Mouse (Mus musculus) heart, postnatal 0 days (tissue): ENCODE results near the gene Ppp5c. TPM values are rescaled to one million over a fixed set of nuclear protein-coding genes. Genes with fewer than 3 reads are reported as not detected.

ENCODE experiments used
- ATAC-seq: fragments of 200-750 bp; cut with Nextera tagmentation; 2 replicates; pipeline ENCODE4 v1.8.0; 2017; ENCODE audit warnings: low read depth, moderate number of reproducible peaks, moderate library complexity; ENCODE audit not compliant: insufficient read depth
- DNase-seq: peaks from one replicate; pipeline ENCODE4 v3.0.0-alpha.2; 2016; ENCODE audit warnings: low spot score
- H3K27ac ChIP-seq: fragments of 300-500 bp; sonication (generic); 2 replicates; pipeline ENCODE4 v1.5.1; 2014; ENCODE audit warnings: low read depth, mild to moderate bottlenecking
- H3K27me3 ChIP-seq: fragments of 300-500 bp; sonication (generic); 2 replicates; pipeline ENCODE4 v1.6.1; 2014; ENCODE audit warnings: low read length, mixed read lengths; ENCODE audit not compliant: control insufficient read depth, insufficient read depth
- H3K36me3 ChIP-seq: fragments of 300-500 bp; sonication (generic); replicated peaks from 2 replicates; pipeline ENCODE4 v1.6.1; 2014; ENCODE audit warnings: low read length, mixed read lengths; ENCODE audit not compliant: control insufficient read depth, insufficient read depth
- H3K4me1 ChIP-seq: fragments of 300-500 bp; sonication (generic); 2 replicates; pipeline ENCODE4 v1.6.1; 2014; ENCODE audit warnings: antibody characterized with exemption; ENCODE audit not compliant: control insufficient read depth, insufficient read depth
- H3K4me2 ChIP-seq: fragments of 300-500 bp; sonication (generic); 2 replicates; pipeline ENCODE4 v1.6.1; 2014; ENCODE audit warnings: low read depth, mild to moderate bottlenecking, low read length, moderate library complexity
- H3K4me3 ChIP-seq: fragments of 300-500 bp; sonication (generic); 2 replicates; pipeline ENCODE4 v1.5.1; 2014; ENCODE audit warnings: low read depth, low read length
- H3K9ac ChIP-seq: fragments of 300-500 bp; sonication (generic); replicated peaks from 2 replicates; pipeline ENCODE4 v1.6.1; 2014; ENCODE audit warnings: low read depth, low read length, mixed read lengths
- H3K9me3 ChIP-seq: fragments of 300-500 bp; sonication (generic); replicated peaks from 2 replicates; pipeline ENCODE4 v1.6.1; 2016; ENCODE audit warnings: low read length; ENCODE audit not compliant: control insufficient read depth
- CTCF ChIP-seq: IDR thresholded peaks from 2 replicates; pipeline ENCODE4 v1.5.1; 2016; ENCODE audit warnings: antibody characterized with exemption, control low read depth, low read depth
- EP300 ChIP-seq: IDR thresholded peaks from 2 replicates; pipeline ENCODE4 v1.6.1; 2016; ENCODE audit warnings: antibody characterized with exemption, low read depth
- WGBS: fragments of 180-500 bp; shearing (Covaris S2); extraction: QIAGEN DNeasy Blood & Tissue Kit; methylation state at CpG from one replicate; pipeline ENCODE4 v1.1.7; 2014; 5-methylcytosine and 5-hydroxymethylcytosine counted together
- polyA plus RNA-seq: library from polyadenylated mRNA; unstranded; fragments of >200 nt; fragmentation: Nextera tagmentation; extraction: Ambion mirVana; gene quantifications from 2 replicates; pipeline ENCODE4 v1.2.1, GENCODE M21; 2015
- total RNA-seq: library from RNA; depleted of rRNA; stranded (reverse); fragments of >200 nt; gene quantifications from 2 replicates; pipeline ENCODE4 v1.2.3, GENCODE M21; 2014; ENCODE audit warnings: low replicate concordance

Gene Ppp5c
- total and polyA plus RNA-seq, 2 experiments from 2014 or later, result 55.0 to 88.5 TPM

DNA sequence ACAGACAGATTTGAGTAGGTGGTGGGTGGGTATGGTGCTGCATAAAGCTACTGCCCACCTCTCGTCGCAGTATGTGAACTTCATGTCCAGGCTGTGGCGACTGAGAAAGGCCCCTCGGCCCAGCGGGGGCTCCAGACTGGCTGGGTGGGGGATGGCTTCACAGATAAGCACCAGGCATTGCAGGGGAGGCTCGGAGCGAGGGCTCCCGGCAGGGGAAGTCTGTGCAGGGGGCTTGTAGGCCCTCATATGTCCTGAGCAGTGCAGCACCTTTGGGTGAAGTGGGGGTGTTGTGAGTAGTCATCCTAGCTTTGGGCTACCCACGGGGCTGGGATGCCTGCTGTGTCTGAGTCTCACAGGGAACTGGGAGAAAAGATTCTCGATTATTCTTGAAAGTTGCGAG is 22.8 kb upstream of the Ppp5c start:
- ATAC-seq, result no peak
- no peak for TF ChIP-seq EP300

DNA sequence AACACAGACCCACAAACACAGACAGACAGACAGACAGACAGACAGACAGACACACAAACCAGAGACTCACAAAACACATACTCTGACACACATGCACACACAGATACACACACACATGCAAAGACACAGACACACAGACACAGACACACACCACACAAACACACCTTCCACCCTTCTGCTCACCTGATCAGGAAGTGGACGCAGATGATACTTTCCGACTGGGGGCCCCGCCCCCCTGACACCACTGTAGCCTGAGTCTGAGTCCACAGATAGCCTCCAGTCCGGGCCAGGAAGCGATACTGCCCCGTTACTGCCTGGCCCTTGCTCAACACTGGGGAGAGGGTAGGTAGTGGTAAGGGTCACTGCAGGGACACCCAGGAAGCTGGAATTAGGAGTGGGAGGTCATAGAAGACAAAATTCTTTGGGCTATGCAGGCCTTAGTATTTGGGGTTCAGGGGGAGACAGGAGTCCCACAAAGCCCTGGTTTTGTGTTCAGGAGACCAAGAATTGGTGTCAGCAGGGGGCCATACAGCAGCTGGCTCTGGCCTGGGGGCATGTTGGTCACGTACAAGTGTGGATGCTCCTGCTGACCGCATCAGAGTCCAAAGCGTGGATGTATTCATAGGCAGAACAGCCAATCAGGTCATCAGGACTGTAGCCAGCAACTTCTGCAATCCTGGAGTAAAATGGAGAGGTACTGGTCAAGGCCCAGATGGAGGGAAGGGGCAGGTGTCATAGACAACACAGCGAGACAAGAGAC is 20.9 kb upstream of the Ppp5c start:
- ATAC-seq (no peak), DNase-seq (no peak)
- H3K4me2 ChIP-seq, result no peak overlapping the region
- 87% methylated on average over 10 of the region's 10 CpGs for whole genome bisulfite sequencing
- no peak overlapping the region for H3K4me3 ChIP-seq
- peaks cover 81% of the 10 kb centered on the region for H3K36me3 ChIP-seq
- H3K9me3 ChIP-seq, result no peaks in the 10 kb centered on the region
- no peaks in the 10 kb centered on the region for H3K27me3 ChIP-seq
- H3K27ac ChIP-seq, result no peak overlapping the region
- no peak for TF ChIP-seq EP300
- TF ChIP-seq CTCF, result no peak
- peaks cover 3% of the 10 kb centered on the region; the same call in 1 of the 2 replicates for H3K4me1 ChIP-seq
- no peak overlapping the region for H3K9ac ChIP-seq

More for the DNA sequence above, 22.8 kb upstream of the Ppp5c start:
- WGBS, result 48% methylated on average over 11 of the region's 11 CpGs
- no peak overlapping the region for H3K9ac ChIP-seq
- H3K4me1 ChIP-seq, result peaks cover 3% of the 10 kb centered on the region
- no peak overlapping the region for H3K27ac ChIP-seq
- no peak overlapping the region for H3K4me3 ChIP-seq
- peaks cover 78% of the 10 kb centered on the region for H3K36me3 ChIP-seq
- no peak overlapping the region for H3K4me2 ChIP-seq
- no peaks in the 10 kb centered on the region for H3K9me3 ChIP-seq
- no peaks in the 10 kb centered on the region for H3K27me3 ChIP-seq
- DNase-seq, result no peak

DNA sequence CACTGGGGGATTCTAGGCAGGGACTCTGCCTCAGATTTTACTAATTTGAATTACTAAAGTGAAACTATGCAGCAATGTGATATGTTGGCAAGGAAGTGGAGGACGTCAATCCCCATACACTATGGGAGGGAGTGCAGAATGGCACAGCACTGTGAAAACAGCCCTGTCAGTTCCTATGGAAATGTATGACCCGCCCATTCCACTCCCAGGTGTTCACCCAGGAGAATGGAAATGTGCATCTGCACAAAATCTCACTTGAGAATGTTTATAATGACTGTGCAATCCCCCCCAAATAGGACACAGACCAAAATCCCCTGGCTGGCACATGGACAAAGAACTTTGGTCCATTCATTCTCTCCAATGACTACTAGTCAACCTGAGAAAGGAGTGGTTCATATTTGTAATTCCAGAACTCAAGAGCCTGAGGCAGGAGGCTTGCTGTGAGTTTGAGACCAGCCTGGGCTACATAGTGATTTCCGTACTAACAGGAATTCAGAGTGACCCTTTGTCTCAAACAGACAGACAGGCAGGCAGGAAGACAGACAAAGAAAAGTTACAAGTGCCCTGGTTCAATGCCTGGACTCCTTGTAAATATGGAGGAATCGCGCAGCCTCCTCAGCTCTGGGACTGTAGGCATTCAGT is 19.4 kb upstream of the Ppp5c start:
- Histone ChIP-seq H3K4me1 (peaks cover 3% of the 10 kb centered on the region; the same call in 1 of the 2 replicates), H3K27me3 (no peaks in the 10 kb centered on the region), H3K4me2 (no peak overlapping the region), H3K27ac (no peak overlapping the region), H3K4me3 (no peak overlapping the region), H3K9ac (no peak overlapping the region), H3K36me3 (peaks cover 83% of the 10 kb centered on the region), H3K9me3 (no peaks in the 10 kb centered on the region)
- DNase-seq (no peak), ATAC-seq (no peak)
- 84% methylated on average over 5 of the region's 5 CpGs for WGBS
- TF ChIP-seq CTCF (no peak), EP300 (no peak)

DNA sequence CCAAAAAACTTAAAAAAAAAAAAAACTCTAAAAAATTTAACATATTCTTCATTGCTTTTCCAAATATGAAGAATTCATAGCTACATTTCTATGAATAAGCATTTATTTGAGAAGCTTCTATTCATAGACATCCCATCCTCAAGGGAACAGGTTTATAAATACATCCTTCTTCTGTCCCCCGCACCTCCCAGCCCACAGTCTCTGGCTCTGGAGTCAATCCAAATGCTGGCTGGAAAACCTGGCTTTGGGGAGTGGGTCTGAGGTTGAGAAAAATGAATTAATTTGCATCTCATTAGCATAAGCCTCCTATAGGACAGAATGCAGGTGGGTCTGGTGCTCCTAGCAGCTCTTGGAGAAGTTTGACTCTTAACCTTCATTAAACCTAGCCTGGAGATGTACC is 18.0 kb upstream of the Ppp5c start:
- ATAC-seq (no peak), DNase-seq (no peak)
- 16% methylated on average over 1 of the region's 1 CpGs for WGBS
- Histone ChIP-seq H3K9me3 (no peaks in the 10 kb centered on the region), H3K27me3 (no peaks in the 10 kb centered on the region), H3K9ac (no peak overlapping the region), H3K4me3 (no peak overlapping the region), H3K36me3 (peaks cover 82% of the 10 kb centered on the region), H3K4me1 (peaks cover 3% of the 10 kb centered on the region; the same call in 1 of the 2 replicates), H3K4me2 (no peak overlapping the region), H3K27ac (no peak overlapping the region)
- TF ChIP-seq CTCF (no peak), EP300 (no peak)

DNA sequence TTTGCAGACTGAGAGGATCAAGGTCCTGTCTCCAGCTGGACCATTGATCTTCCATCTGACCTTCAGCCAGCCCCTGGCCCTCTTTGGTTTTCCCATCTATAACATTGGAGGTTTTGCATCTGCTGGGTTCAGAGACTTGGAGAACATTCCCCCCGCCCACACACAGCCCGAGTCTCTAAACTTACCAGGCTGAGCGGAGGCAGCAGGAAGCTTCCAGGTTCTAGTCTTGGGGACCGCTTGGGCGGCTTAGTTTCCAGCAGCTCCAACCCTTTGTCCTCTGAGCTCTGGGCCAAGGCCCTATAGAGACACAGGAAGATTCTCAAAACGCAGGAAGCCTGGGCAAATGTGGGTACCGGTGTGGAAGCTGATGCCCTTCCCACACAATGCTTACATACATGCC is 11.6 kb upstream of the Ppp5c start:
- WGBS, result 90% methylated on average over 7 of the region's 7 CpGs
- ATAC-seq (no peak), DNase-seq (no peak)
- Histone ChIP-seq H3K4me2 (no peak overlapping the region), H3K4me3 (no peak overlapping the region), H3K27ac (no peak overlapping the region), H3K4me1 (no peaks in the 10 kb centered on the region), H3K27me3 (no peaks in the 10 kb centered on the region), H3K9me3 (no peaks in the 10 kb centered on the region), H3K9ac (no peak overlapping the region), H3K36me3 (peaks cover 92% of the 10 kb centered on the region)
- TF ChIP-seq CTCF (no peak), EP300 (no peak)
